9 mouse cellular contexts compared by ENCODE assay signal in genomic region chr7:141072017-141072745, GRCm38 (mm10). TPM values are rescaled to one million over a fixed set of nuclear protein-coding genes. Genes with fewer than 3 reads are reported as not detected.
DNase-seq lines count a peak whose midpoint lies in the region; ATAC-seq and TF ChIP-seq lines count a peak whose summit lies in the region.
"Had no signal": no experiment of that assay in that cellular context is flagged by ENCODE, and none has a peak within 500 bp of the region (broad histone marks: within the 10 kb centered on the region; RNA-seq: fewer than 3 reads in every experiment).

No protein-coding gene starts in this region.

- peaks cover 34% of the 10 kb centered on the region for H3K27me3 ChIP-seq in limb, embryonic 13.5 days
- H3K27me3 ChIP-seq in small intestine, adult 2 months (ENCODE audit: control insufficient read depth, insufficient read depth, low read length), result 0 out of 2 replicates have a peak, but pooled peaks cover 2% of the 10 kb centered on the region

- H3K4me1 ChIP-seq in limb, embryonic 13.5 days, result peaks cover 20% of the 10 kb centered on the region
- H3K4me1 ChIP-seq in small intestine, adult 2 months (ENCODE audit: control insufficient read depth, insufficient read depth, insufficient read length, low read length), result peaks cover 5% of the 10 kb centered on the region

- TF ChIP-seq CTCF in small intestine, adult 2 months (IDR thresholded peaks at IDR 0.05; ENCODE audit: extremely low read depth, insufficient read length, insufficient replicate concordance, low read depth, low read length), result peak; percentile 74; the same call in 1 of the 2 replicates

- TF ChIP-seq POLR2A in small intestine, adult 2 months (IDR thresholded peaks at IDR 0.05; ENCODE audit: low read depth, low read length), result no peak

- peak overlapping the region; percentile 19; the same call in 1 of the 2 replicates for H3K9ac ChIP-seq in limb, embryonic 13.5 days

- H3K9me3 ChIP-seq in limb, embryonic 13.5 days, result no peaks in the 10 kb centered on the region

- 0 out of 2 replicates have a peak overlapping the region, but pooled peaks have one; percentile 0 for H3K4me3 ChIP-seq in limb, embryonic 13.5 days
- H3K4me3 ChIP-seq in small intestine, adult 2 months (ENCODE audit: low read depth, low read length), result peak overlapping the region; percentile 40

- intact Hi-C loops in heart, postnatal 25 days (cut with DNase I), result no loop called here

- peak; percentile 86 for DNase-seq in heart, adult 11 months
- DNase-seq in heart, postnatal 25 days (ENCODE audit: low spot score), result no peak
- DNase-seq in urinary bladder, postnatal 14 days (ENCODE audit: low spot score), result peak; percentile 48
- no peak for DNase-seq in urinary bladder, adult 2 months (ENCODE audit: low spot score)
- DNase-seq in adipocyte (ENCODE audit: low spot score), result no peak
- no peak for DNase-seq in embryo, embryonic 10 days (ENCODE audit: low spot score)

- peak overlapping the region; percentile 20; the same call in 1 of the 2 replicates for H3K4me2 ChIP-seq in limb, embryonic 13.5 days (replicated peaks)

- peak; percentile 5; the same call in 1 of the 2 replicates for ATAC-seq in limb, embryonic 13.5 days (ENCODE audit: low FRiP score, low read depth)

- WGBS in limb, embryonic 13.5 days, result 28% methylated on average over 23 of the region's 23 CpGs
- WGBS in small intestine, adult 2 months, result 43% methylated on average over 23 of the region's 23 CpGs

- peaks cover 18% of the 10 kb centered on the region for H3K36me3 ChIP-seq in limb, embryonic 13.5 days
- H3K36me3 ChIP-seq in small intestine, adult 2 months (ENCODE audit: control insufficient read depth, insufficient read depth, low read length), result no peaks in the 10 kb centered on the region; the same call in 1 of the 2 replicates

- no peak overlapping the region for H3K27ac ChIP-seq in limb, embryonic 13.5 days
- H3K27ac ChIP-seq in small intestine, adult 2 months (ENCODE audit: insufficient read depth, low read depth, low read length), result peak overlapping the region; percentile 50

RNA-seq across cellular contexts. Expression of gene Pkp3, which starts 5.8 kb away (rescaled TPM):
- total RNA-seq in heart, postnatal 25 days (2021), result under 1 TPM in 1 of 2 experiments, not detected in 1; 0.31 TPM
- 26.5 and 27.7 TPM in 2 replicates for polyA plus RNA-seq in urinary bladder, adult 2 months (2012; rRNA removed)
- 23.9 and 25.5 TPM in 2 replicates for polyA plus RNA-seq in limb, embryonic 13.5 days (2015; fragmentation: Nextera tagmentation; extraction: Ambion mirVana)
- polyA plus RNA-seq in small intestine, adult 2 months (2012; rRNA removed), result 87.5 and 236 TPM in 2 replicates
- total RNA-seq: layer of hippocampus, adult 8-10 months had no signal

RNA-seq across cellular contexts. Expression of gene B4galnt4, which starts 11.3 kb away (rescaled TPM):
- under 1 TPM in 1 of 2 experiments, not detected in 1; 0.08 TPM for total RNA-seq in heart, postnatal 25 days (2021)
- 0.45 and 0.55 TPM in 2 replicates for polyA plus RNA-seq in urinary bladder, adult 2 months (2012; rRNA removed)
- polyA plus RNA-seq in limb, embryonic 13.5 days (2015; fragmentation: Nextera tagmentation; extraction: Ambion mirVana), result 21.5 and 26.9 TPM in 2 replicates
- 5.4 and 15.8 TPM in 2 replicates for polyA plus RNA-seq in small intestine, adult 2 months (2012; rRNA removed)

RNA-seq across cellular contexts. Expression of gene Sigirr, which starts 28.2 kb away (rescaled TPM):
- 1 to 10 TPM; 4.8 to 7.7 TPM for total RNA-seq in heart, postnatal 25 days (2021)
- 13.8 and 15.0 TPM in 2 replicates for polyA plus RNA-seq in urinary bladder, adult 2 months (2012; rRNA removed)
- polyA plus RNA-seq in limb, embryonic 13.5 days (2015; fragmentation: Nextera tagmentation; extraction: Ambion mirVana), result 2.7 and 3.1 TPM in 2 replicates
- 19.8 and 38.3 TPM in 2 replicates for polyA plus RNA-seq in small intestine, adult 2 months (2012; rRNA removed)

RNA-seq across cellular contexts. Expression of gene Gm17387, which starts 43.2 kb away (rescaled TPM):
- not detected for total RNA-seq in heart, postnatal 25 days (2021)
- not detected in 2 replicates for polyA plus RNA-seq in urinary bladder, adult 2 months (2012; rRNA removed)
- polyA plus RNA-seq in limb, embryonic 13.5 days (2015; fragmentation: Nextera tagmentation; extraction: Ambion mirVana), result not detected in 2 replicates
- not detected in 2 replicates for polyA plus RNA-seq in small intestine, adult 2 months (2012; rRNA removed)
- total RNA-seq: layer of hippocampus, adult 8-10 months had no signal

RNA-seq across cellular contexts. Expression of gene Ano9, which starts 45.4 kb away (rescaled TPM):
- total RNA-seq in heart, postnatal 25 days (2021), result under 1 TPM in 1 of 2 experiments, not detected in 1; 0.08 TPM
- 7.5 and 13.7 TPM in 2 replicates for polyA plus RNA-seq in urinary bladder, adult 2 months (2012; rRNA removed)
- polyA plus RNA-seq in limb, embryonic 13.5 days (2015; fragmentation: Nextera tagmentation; extraction: Ambion mirVana), result 1.3 and 2.1 TPM in 2 replicates
- polyA plus RNA-seq in small intestine, adult 2 months (2012; rRNA removed), result 38.2 and 74.3 TPM in 2 replicates
- total RNA-seq: layer of hippocampus, adult 8-10 months had no signal

Comparison
In these comparisons a context has a peak if more than half of its experiments do, and no peak if none do; other contexts are left out.
1. DNase-seq: peak in heart, adult 11 months (single experiment) and urinary bladder, postnatal 14 days (single experiment); none in heart, postnatal 25 days (single experiment), urinary bladder, adult 2 months (single experiment), adipocyte (single experiment) and embryo, embryonic 10 days (single experiment).